Mouse (Mus musculus) thymus, adult 18-20 months (tissue): ENCODE data around the gene Ccdc106.

Source experiments
- DNase-seq, 2 experiments: peaks; one replicate each; pipeline ENCODE4 v3.0.0; 2022; ENCODE audit warnings: mixed read lengths in 2 of 2

Ccdc106 gene

DNA sequence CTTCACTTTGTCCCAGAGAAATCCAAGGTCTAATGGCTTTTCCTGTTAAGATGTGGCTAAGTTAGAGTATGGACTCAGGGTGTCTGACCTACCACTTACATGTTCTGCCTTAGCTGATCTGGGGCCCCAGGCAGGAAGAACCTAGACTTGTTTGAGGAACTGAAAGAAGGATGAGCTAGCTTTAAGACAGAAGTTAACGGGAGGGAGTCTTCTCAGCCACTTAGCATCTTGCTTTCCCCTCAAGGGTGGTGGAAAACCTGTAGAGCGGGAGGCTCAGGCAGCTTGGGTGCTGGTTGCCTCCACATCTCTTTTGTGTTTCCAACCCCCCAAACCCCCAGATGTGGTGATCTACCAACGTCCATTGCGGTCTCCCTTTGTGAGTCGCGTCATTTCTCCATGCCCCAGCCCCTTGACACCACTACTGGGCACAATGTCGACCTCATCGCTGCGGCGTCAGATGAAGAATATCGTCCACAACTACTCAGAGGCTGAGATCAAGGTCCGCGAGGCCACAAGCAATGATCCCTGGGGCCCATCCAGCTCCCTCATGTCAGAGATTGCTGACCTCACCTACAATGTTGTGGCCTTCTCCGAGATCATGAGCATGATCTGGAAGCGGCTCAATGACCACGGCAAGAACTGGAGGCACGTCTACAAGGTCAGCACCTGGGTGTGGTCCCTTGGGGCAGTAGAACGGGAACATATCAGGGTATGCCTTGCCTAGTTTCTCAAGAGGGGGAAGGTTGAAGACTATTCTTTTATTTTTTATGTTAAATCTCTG lies 63.2 kb downstream of the Ccdc106 start:
- no peak for DNase-seq

DNA sequence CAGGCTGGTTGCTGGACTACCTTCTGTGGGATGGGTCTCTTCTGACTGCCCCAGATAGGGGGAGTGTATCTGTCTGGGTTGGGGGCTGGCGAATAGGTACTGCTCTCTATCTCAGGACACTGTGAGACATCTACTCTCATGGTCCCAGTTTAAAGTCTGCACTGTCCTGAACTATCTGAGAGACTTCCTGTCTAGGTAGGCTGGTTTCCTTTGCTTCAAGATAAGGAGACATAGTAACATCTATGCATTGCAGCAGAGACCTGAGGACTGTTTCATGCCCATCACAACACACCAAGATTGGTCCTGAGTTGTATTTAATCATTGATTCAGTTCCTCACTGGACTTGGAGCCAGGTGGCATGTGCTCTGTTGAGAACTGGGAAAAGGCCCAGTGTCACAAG lies 65.2 kb downstream of the Ccdc106 start:
- DNase-seq, result no peak

GRCm38 (mm10) chr7:5086921-5087440 lies 66.6 kb downstream of the Ccdc106 start:
- no peak for DNase-seq

DNA sequence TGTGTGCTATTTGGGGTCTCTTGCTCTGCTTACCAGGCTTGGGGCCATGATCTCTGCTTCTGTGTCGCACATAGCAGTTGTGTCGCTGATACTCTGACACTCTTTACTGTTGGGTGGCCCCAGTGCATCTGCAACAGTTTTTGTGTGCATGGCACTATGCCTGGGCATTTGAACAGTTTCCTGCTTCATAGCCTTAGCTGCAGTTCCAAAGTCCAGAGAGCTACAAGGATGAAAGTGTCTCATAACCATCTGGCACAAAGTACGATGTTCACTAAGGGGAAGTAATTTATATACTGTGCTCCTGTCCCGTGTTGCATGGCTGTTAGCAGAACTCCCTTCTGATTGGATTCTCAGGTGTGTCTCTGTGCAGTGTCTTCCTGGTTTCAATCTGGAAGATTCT lies 67.5 kb downstream of the Ccdc106 start:
- no peak for DNase-seq

DNA sequence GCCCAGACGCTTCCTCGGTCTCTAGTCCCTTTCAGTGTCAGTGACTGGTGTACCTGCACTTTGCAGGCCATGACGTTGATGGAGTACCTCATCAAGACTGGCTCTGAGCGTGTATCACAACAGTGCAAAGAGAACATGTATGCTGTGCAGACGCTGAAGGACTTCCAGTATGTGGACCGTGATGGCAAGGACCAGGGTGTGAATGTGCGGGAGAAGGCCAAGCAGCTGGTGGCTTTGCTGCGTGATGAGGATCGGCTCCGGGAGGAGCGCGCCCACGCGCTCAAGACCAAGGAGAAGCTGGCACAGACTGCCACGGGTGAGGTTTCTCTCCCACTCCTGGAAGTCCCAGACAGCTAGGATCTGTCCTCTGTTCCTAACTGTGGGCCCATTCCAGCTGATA lies 69.5 kb downstream of the Ccdc106 start:
- no peak for DNase-seq

- no peak for DNase-seq
Measured at GRCm38 (mm10) chr7:5091008-5091728, 70.8 kb downstream of the Ccdc106 start.

GRCm38 (mm10) chr7:5092381-5092780 lies 72.0 kb downstream of the Ccdc106 start:
- DNase-seq, result no peak

DNA sequence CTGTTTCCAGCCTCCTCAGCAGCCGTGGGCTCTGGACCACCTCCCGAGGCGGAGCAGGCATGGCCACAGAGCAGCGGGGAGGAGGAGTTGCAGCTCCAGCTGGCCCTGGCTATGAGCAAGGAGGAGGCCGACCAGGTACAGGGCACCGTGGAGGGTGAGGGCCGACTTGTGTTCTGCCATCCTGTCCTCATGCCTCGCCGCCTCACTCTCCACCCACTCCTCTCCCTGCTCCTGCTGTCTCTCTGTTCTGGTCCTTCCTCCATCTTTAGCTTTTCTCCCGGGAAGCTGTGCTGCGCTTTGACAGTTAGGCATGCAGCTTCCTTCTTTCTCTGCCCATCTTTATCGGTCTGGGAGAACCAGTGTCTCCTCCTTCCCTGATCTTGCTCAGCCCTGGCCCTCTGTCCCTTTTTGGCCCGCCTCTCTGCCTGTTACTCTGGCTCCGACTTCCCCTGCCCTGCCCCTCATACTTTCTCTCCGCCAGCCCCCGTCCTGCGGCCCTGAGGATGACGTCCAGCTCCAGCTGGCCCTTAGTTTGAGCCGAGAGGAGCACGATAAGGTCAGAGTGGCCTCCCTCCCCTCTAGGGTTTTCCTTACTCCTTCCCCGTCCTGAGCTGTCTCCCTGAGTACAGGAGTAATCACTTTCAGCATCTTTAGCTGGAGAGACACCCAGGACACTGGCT lies 72.6 kb downstream of the Ccdc106 start:
- no peak for DNase-seq

- no peak for DNase-seq
Measured at GRCm38 (mm10) chr7:5098769-5099168, 78.4 kb downstream of the Ccdc106 start.

DNA sequence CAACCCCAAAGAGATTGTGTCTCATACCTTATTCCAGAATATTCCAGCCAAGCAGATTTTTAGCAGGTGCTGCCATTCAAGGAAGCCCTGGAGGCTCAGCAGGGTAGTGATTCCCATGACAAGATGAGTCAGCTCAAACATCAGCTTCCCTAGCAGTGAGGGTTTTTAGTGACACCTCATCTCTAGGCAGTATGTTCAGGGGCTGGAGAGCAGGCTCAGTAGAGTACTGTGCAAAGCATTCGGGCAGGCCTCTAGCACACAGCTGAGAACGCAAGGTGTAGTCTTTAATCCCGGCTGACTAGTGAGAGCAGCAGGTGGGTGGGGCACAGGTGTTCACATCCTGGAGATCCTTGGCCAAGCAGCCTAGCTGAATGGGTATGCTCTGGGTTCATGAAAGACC lies 79.4 kb downstream of the Ccdc106 start:
- DNase-seq, result no peak

DNA sequence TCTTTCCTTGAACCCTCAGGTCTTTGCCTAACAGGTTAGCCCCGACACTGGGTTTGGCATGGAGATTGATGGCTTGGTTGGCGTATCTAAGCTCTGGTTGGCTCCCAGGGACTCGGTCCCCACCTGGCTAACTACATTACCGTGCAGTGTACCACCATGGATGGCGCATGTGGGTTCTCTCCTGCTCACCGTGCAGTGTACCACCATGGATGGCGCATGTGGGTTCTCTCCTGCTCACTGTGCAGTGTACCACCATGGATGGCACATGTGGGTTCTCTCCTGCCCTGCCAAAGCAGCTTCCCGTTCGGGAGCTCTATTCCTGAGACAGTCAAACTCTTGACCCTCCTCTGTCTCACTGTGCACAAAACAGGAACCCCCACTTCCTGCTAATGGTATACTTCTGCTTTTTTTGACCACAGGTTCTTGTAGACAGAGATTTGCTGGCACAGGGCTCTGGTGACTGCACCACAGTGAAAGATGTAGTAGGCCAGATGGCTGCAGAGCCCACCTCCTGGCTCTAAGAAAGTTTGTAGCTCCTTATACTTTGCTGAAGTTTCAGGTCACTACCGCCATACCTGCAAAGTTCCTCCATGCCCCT lies 80.8 kb downstream of the Ccdc106 start:
- DNase-seq, result no peak

- DNase-seq, result no peak
Measured at GRCm38 (mm10) chr7:5102564-5102963, 82.2 kb downstream of the Ccdc106 start.

DNA sequence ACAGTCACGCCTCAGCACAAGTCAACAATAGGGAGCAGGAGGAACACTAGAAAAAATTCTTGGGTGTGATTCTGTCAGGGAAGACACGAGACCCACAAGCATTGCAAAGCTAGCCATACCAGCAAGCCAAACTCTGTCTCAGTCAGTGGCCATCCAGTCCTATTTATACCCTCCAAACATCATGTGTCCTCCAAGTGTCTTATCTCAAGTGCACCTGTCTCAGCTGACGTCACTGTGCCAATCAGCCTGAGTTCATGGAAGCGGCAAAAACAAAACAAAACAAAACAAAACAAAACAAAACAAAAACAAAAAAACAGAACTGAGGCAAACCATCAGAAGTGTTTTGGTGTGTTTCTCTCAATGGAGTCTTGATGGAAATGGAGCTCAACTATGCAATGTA lies 87.9 kb downstream of the Ccdc106 start:
- no peak for DNase-seq

- no peak for DNase-seq
Measured at GRCm38 (mm10) chr7:5109301-5109700, 88.9 kb downstream of the Ccdc106 start.
